Mouse (Mus musculus) brain, embryonic 14.5 days (tissue): Measurements from ENCODE around the gene Nenf.

ENCODE experiments used
- CTCF ChIP-seq: fragments of 200-500 bp; IDR thresholded peaks from 2 replicates; pipeline ENCODE4 v1.5.1; 2012; ENCODE audit warnings: inconsistent platforms, mild to moderate bottlenecking, moderate library complexity, borderline replicate concordance; ENCODE audit not compliant: insufficient read depth, insufficient read length; ENCODE audit errors: extremely low read depth
- POLR2A ChIP-seq: fragments of 200-500 bp; IDR thresholded peaks from 2 replicates; pipeline ENCODE4 v1.6.1; 2012; ENCODE audit warnings: mild to moderate bottlenecking, inconsistent platforms, borderline replicate concordance; ENCODE audit not compliant: poor library complexity, insufficient read depth, insufficient read length, severe bottlenecking; ENCODE audit errors: extremely low read depth

DNA sequence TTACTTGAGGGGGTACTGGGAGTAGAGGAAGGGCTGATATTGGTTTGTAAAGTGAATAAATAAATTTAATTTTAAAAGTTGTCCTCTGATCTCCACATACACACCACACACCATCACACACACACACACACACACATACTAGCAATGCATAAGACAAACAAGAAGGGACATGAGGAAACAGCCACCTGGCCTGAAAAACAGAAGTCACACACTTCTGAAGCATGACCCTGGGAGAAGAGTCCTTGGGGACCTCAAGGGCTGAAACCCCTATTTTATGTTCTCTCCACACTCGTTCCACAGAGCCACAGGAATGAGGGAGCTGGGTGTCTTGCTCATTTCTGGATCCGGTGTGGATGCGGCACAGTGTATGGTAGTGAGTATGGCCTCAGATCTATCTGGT, 5.4 kb upstream of the Nenf start:
- TF ChIP-seq CTCF, result no peak
- no peak for TF ChIP-seq POLR2A
